Mouse (Mus musculus) splenic B cell, adult 2 months (primary cell): Measurements from ENCODE around the gene Riok1.

Experiments
- DNase-seq: peaks from one replicate; pipeline ENCODE4 v3.0.0-alpha.2; 2011; ENCODE audit warnings: low read depth, low spot score
- H3K27me3 ChIP-seq: 2 replicates; pipeline ENCODE4 v1.6.1; 2012; ENCODE audit warnings: mild to moderate bottlenecking, low read length, moderate library complexity, mixed read lengths; ENCODE audit not compliant: control insufficient read depth, poor library complexity, insufficient read depth, severe bottlenecking
- H3K36me3 ChIP-seq: 2 replicates; pipeline ENCODE4 v1.6.1; 2012; ENCODE audit warnings: mild to moderate bottlenecking, low read length, moderate library complexity, mixed read lengths; ENCODE audit not compliant: control insufficient read depth, poor library complexity, insufficient read depth, severe bottlenecking

Riok1 gene

GRCm38 (mm10) chr13:38036343-38037043 lies at the start of gene Riok1:
Riok1 (plus strand) TSS chr13:38036995.
- Histone ChIP-seq H3K27me3 (no peaks in the 10 kb centered on the region), H3K36me3 (0 out of 2 replicates have a peak, but pooled peaks cover 1% of the 10 kb centered on the region)
- DNase-seq = no peak

- Histone ChIP-seq H3K27me3 (no peaks in the 10 kb centered on the region), H3K36me3 (peaks cover 16% of the 10 kb centered on the region)
- DNase-seq = no peak
Observed at GRCm38 (mm10) chr13:37989701-37990100, 47.1 kb upstream of the Riok1 start.

GRCm38 (mm10) chr13:37992638-37993371 lies 44.0 kb upstream of the Riok1 start:
- Histone ChIP-seq H3K27me3 (no peaks in the 10 kb centered on the region), H3K36me3 (peaks cover 3% of the 10 kb centered on the region)
- no peak for DNase-seq

- DNase-seq = no peak
- Histone ChIP-seq H3K27me3 (no peaks in the 10 kb centered on the region), H3K36me3 (peaks cover 3% of the 10 kb centered on the region)
Observed at GRCm38 (mm10) chr13:37993376-37993703, 43.5 kb upstream of the Riok1 start.

- peak; percentile 95 for DNase-seq
- H3K27me3 ChIP-seq = no peaks in the 10 kb centered on the region
- H3K36me3 ChIP-seq = peaks cover 3% of the 10 kb centered on the region
Observed at GRCm38 (mm10) chr13:37993704-37994404, 42.9 kb upstream of the Riok1 start, which contains the start of gene Ssr1. Ssr1 (minus strand) TSS chr13:37994217.

- Histone ChIP-seq H3K27me3 (no peaks in the 10 kb centered on the region; the same call in 1 of the 2 replicates), H3K36me3 (peaks cover 1% of the 10 kb centered on the region)
- no peak for DNase-seq
Observed at GRCm38 (mm10) chr13:37994405-37994749, 42.4 kb upstream of the Riok1 start.

GRCm38 (mm10) chr13:37999713-38000112 lies 37.1 kb upstream of the Riok1 start:
- no peak for DNase-seq
- Histone ChIP-seq H3K36me3 (no peaks in the 10 kb centered on the region), H3K27me3 (no peaks in the 10 kb centered on the region; the same call in 1 of the 2 replicates)

- DNase-seq = peak; percentile 30
- Histone ChIP-seq H3K36me3 (no peaks in the 10 kb centered on the region), H3K27me3 (no peaks in the 10 kb centered on the region; the same call in 1 of the 2 replicates)
Observed at GRCm38 (mm10) chr13:38002461-38002860, 34.3 kb upstream of the Riok1 start.

GRCm38 (mm10) chr13:38007972-38008371 lies 28.8 kb upstream of the Riok1 start:
- Histone ChIP-seq H3K27me3 (no peaks in the 10 kb centered on the region), H3K36me3 (no peaks in the 10 kb centered on the region)
- DNase-seq = no peak

- H3K27me3 ChIP-seq = no peaks in the 10 kb centered on the region
- DNase-seq = peak; percentile 57
- no peaks in the 10 kb centered on the region for H3K36me3 ChIP-seq
Observed at GRCm38 (mm10) chr13:38009721-38010408, 26.9 kb upstream of the Riok1 start.

GRCm38 (mm10) chr13:38010444-38010910 lies 26.3 kb upstream of the Riok1 start:
- Histone ChIP-seq H3K27me3 (no peaks in the 10 kb centered on the region), H3K36me3 (no peaks in the 10 kb centered on the region)
- peak; percentile 60 for DNase-seq

- H3K27me3 ChIP-seq = no peaks in the 10 kb centered on the region
- no peaks in the 10 kb centered on the region for H3K36me3 ChIP-seq
- no peak for DNase-seq
Observed at GRCm38 (mm10) chr13:38012436-38012835, 24.4 kb upstream of the Riok1 start.

GRCm38 (mm10) chr13:38015591-38015990 lies 21.2 kb upstream of the Riok1 start:
- Histone ChIP-seq H3K36me3 (no peaks in the 10 kb centered on the region), H3K27me3 (no peaks in the 10 kb centered on the region)
- no peak for DNase-seq

GRCm38 (mm10) chr13:38018791-38019190 lies 18.0 kb upstream of the Riok1 start:
- DNase-seq = no peak
- H3K36me3 ChIP-seq = no peaks in the 10 kb centered on the region
- H3K27me3 ChIP-seq = no peaks in the 10 kb centered on the region
